Mouse (Mus musculus) neural tube, embryonic 12.5 days (tissue): ENCODE results near the gene Mrfap1. TPM values are rescaled to one million over a fixed set of nuclear protein-coding genes. Genes with fewer than 3 reads are reported as not detected.
"Not testable (repeated sequence)": the region's sequence is repeated elsewhere in the genome, so short reads cannot be mapped to it uniquely, and the experiment has no call there.

Experiments used
- ATAC-seq: fragments of 200-750 bp; cut with Nextera tagmentation; 2 replicates; pipeline ENCODE4 v1.8.0; 2017; ENCODE audit warnings: low read depth, mild to moderate bottlenecking, moderate TSS enrichment, moderate library complexity; ENCODE audit not compliant: low FRiP score
- H3K27ac ChIP-seq: fragments of 300-500 bp; sonication (generic); 2 replicates; pipeline ENCODE4 v1.5.1; 2016
- H3K27me3 ChIP-seq: fragments of 300-500 bp; sonication (generic); replicated peaks from 2 replicates; pipeline ENCODE4 v1.6.1; 2016; ENCODE audit warnings: mild to moderate bottlenecking
- H3K36me3 ChIP-seq: fragments of 300-500 bp; sonication (generic); 2 replicates; pipeline ENCODE4 v1.6.1; 2016; ENCODE audit warnings: mild to moderate bottlenecking
- H3K4me1 ChIP-seq: fragments of 300-500 bp; sonication (generic); 2 replicates; pipeline ENCODE4 v1.6.1; 2016
- H3K4me2 ChIP-seq: fragments of 300-500 bp; sonication (generic); replicated peaks from 2 replicates; pipeline ENCODE4 v1.6.1; 2016; ENCODE audit warnings: mild to moderate bottlenecking
- H3K4me3 ChIP-seq: fragments of 300-500 bp; sonication (generic); 2 replicates; pipeline ENCODE4 v1.5.1; 2016
- H3K9ac ChIP-seq: fragments of 300-500 bp; sonication (generic); 2 replicates; pipeline ENCODE4 v1.6.1; 2016; ENCODE audit warnings: mild to moderate bottlenecking
- H3K9me3 ChIP-seq: fragments of 300-500 bp; sonication (generic); 2 replicates; pipeline ENCODE4 v1.6.1; 2016; ENCODE audit warnings: mild to moderate bottlenecking
- WGBS: fragments of 180-500 bp; shearing (Covaris S2); methylation state at CpG from one replicate; pipeline ENCODE4 v1.1.7; 2016; 5-methylcytosine and 5-hydroxymethylcytosine counted together
- polyA plus RNA-seq: library from polyadenylated mRNA; unstranded; fragments of >200 nt; fragmentation: Nextera tagmentation; extraction: Ambion mirVana; gene quantifications from 2 replicates; pipeline ENCODE4 v1.2.1, GENCODE M21; 2016

Gene Mrfap1
- polyA plus RNA-seq: 472 and 501 TPM in 2 replicates

DNA sequence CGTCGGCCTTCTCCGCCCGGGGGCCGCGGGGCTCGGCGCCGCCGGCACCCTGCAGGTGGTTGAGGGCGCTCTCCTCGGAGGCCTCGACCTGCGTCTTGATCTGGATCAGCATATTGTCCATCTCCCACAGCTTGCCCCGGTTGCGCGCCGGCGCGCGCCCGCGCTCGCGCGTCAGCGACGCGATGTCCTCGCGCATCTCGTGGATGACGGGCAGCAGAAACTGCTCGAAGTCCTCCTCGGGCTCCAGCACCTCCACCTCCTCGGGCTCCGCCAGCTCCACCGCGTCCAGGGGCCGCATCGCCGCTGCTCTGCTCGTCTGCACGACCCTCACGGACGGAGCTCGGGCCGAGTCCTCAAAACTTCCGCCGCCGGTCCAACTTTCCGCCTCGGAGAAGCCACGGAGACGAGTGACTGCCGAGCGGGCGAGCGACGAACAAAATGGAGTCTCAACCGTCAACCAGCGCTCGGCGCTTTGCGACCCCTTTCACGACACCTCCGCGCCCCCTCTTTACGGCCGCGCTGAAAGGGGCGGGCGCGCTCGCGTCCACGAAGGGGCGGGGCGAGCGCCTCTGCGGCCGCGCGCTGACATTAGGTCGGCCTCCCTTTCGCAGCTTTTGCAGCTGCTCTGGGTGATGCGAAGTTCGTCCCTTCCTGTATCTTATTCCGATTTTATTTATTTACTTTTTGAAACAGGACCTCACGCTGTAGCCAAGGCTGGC, at the start of gene Mrfap1:
Gene Mrfap1 (minus strand): TSS at position 477 of the 719 bp plus-strand sequence.
- Histone ChIP-seq H3K4me2 (peak within 1 kb of the TSS; percentile 57), H3K9ac (peak within 1 kb of the TSS; percentile 82), H3K4me1 (peaks cover 13% of the 10 kb centered on the region; the same call in 1 of the 2 replicates), H3K36me3 (peaks cover 12% of the 10 kb centered on the region), H3K27ac (peak within 1 kb of the TSS; percentile 83; the same call in 1 of the 2 replicates), H3K4me3 (peak within 1 kb of the TSS; percentile 69)
- ATAC-seq: peak; percentile 76
- under 1% methylated on average over 90 of the region's 90 CpGs for WGBS
- not testable (repeated sequence) for H3K9me3 ChIP-seq, H3K27me3 ChIP-seq

DNA sequence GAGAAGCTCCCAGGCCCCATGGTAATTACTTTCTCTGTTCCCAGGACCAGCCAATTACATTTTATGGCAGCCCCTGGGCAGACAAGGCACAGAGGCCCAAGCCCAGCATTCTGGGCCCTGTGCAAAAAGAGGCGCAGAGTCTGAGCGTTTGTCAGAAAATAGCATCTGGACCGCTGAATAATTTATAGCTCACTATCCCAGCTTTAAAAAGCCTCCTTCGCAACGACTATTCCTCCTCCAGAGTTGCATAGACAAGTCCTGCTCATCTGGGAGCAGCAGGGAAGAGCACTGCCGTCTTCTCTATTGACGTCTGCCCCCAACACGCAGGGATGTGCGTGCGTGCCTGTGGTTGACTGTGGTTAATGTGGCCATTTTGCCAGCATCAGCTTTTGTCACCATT, 47.9 kb upstream of the Mrfap1 start:
- Histone ChIP-seq H3K27ac (peak overlapping the region; percentile 42; the same call in 1 of the 2 replicates), H3K4me2 (no peak overlapping the region), H3K4me1 (peaks cover 5% of the 10 kb centered on the region; the same call in 1 of the 2 replicates), H3K9ac (no peak overlapping the region), H3K4me3 (no peak overlapping the region), H3K9me3 (no peaks in the 10 kb centered on the region), H3K27me3 (no peaks in the 10 kb centered on the region), H3K36me3 (no peaks in the 10 kb centered on the region)
- ATAC-seq: peak; percentile 78
- WGBS: 31% methylated on average over 10 of the region's 10 CpGs

DNA sequence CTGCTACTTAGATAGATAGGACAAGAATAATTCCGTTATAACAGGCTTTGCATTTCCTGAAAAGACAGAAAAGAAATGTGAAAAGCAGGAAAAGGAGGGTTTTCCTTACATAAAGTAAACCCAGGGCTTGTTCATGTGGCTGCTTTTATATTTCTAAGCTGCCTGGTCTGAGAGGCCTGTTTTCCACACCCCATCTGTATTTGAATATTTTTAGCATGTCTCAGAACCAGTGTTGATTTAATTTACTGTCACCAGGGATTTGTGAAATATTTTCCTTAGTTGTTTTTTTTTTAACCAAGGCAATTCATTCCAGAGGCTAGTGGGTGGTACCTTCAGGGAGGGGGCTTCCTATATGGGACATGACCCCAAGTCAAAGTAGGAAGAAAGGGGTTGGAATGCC, 45.1 kb upstream of the Mrfap1 start:
- ATAC-seq: no peak
- peaks cover 5% of the 10 kb centered on the region; the same call in 1 of the 2 replicates for H3K4me1 ChIP-seq

DNA sequence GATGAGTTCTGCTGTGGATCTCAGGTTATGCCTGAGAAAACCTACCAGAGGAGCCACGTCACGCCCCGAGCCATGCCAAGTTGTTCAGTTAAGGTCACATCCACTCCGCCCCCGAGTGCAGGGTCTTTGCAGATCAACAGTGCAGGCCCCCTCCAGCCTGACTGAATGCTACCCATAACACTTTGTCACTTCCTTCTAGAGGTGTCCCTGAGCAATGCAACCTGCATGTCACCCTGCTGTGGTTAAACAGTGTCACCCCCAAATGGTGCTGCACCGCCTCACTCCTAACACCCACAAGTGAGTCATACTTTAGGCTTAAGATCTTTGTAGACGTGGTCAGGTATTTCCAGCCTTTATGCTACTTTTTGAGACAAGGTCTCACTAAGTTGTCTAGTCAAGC, 43.5 kb upstream of the Mrfap1 start:
- peaks cover 5% of the 10 kb centered on the region; the same call in 1 of the 2 replicates for H3K4me1 ChIP-seq
- no peaks in the 10 kb centered on the region for H3K27me3 ChIP-seq
- no peak for ATAC-seq
- no peaks in the 10 kb centered on the region for H3K9me3 ChIP-seq
- H3K9ac ChIP-seq: no peak overlapping the region
- H3K27ac ChIP-seq: no peak overlapping the region
- no peak overlapping the region for H3K4me2 ChIP-seq
- no peaks in the 10 kb centered on the region for H3K36me3 ChIP-seq
- WGBS: 88% methylated on average over 7 of the region's 7 CpGs
- no peak overlapping the region for H3K4me3 ChIP-seq

More for the DNA sequence above, 45.1 kb upstream of the Mrfap1 start:
- 71% methylated on average over 1 of the region's 1 CpGs for WGBS
- Histone ChIP-seq H3K4me3 (no peak overlapping the region), H3K4me2 (no peak overlapping the region), H3K9ac (no peak overlapping the region), H3K27ac (no peak overlapping the region), H3K27me3 (no peaks in the 10 kb centered on the region), H3K9me3 (no peaks in the 10 kb centered on the region), H3K36me3 (no peaks in the 10 kb centered on the region)

DNA sequence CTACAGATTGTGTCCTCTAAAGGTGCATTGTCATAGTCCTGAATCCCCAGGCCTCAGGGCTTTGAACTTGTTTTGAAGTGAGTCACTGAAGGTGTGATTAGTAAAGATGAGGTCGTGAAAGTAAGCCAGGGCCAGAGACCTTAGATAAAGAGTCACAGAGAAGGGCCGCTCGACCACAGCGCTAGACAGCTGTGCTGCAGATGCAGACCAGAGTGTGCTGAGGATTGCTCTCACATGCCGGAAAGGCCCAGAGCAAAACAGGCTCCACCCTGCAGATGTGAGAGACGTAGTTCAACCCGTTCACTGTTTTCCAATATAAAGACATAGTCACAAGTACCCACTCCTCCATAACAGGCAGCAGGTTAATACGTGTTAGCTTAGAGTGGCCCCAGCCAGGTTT, 43.0 kb upstream of the Mrfap1 start:
- Histone ChIP-seq H3K4me2 (no peak overlapping the region), H3K27ac (no peak overlapping the region), H3K9ac (no peak overlapping the region), H3K4me3 (no peak overlapping the region), H3K27me3 (no peaks in the 10 kb centered on the region), H3K4me1 (peaks cover 5% of the 10 kb centered on the region; the same call in 1 of the 2 replicates), H3K36me3 (no peaks in the 10 kb centered on the region), H3K9me3 (no peaks in the 10 kb centered on the region)
- ATAC-seq: no peak
- 77% methylated on average over 8 of the region's 8 CpGs for WGBS

DNA sequence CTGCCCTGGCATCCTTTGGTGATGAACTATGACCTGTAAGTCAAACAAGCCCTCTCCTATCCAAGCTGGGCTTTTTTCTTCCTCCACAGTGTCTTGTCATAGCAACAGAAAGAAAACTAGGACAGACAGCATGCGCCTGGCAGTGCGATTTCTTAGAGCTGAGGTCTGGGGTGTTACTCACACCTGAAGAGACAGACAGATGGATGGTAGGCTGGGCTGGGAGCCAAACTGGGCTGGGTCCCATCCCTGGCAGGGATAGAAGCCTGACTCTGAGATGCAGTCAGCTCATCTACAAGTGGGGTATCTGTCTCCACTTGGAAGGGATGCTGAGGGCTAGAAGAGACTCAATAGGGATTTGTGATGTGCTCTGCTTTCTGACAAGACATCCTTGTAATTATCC, 42.5 kb upstream of the Mrfap1 start:
- no peak for ATAC-seq
- WGBS: 93% methylated on average over 2 of the region's 2 CpGs
- Histone ChIP-seq H3K4me3 (no peak overlapping the region), H3K27ac (no peak overlapping the region), H3K4me2 (no peak overlapping the region), H3K27me3 (no peaks in the 10 kb centered on the region), H3K9me3 (no peaks in the 10 kb centered on the region), H3K9ac (no peak overlapping the region), H3K36me3 (no peaks in the 10 kb centered on the region), H3K4me1 (peaks cover under 1% of the 10 kb centered on the region; the same call in 1 of the 2 replicates)

DNA sequence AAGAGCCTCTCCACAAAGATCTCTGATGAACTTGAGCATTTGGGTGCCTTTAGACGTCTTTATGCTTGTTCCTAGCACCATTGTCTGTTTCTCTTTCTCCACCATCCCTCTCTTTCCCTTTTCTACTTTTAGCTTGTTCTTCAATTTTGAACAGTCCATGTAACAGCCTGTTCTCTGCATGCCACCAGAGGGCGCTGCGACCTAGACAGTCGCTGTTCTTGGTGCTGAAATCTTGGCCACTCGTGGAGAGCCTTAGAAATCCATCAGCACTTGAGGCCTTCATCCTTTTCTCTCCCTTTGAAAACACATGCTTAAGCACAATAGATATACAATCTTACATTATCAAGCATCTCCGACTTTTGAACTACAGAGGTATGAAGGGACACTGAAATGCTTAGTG, 39.4 kb upstream of the Mrfap1 start:
- no peak for ATAC-seq
- Histone ChIP-seq H3K4me1 (0 out of 2 replicates have a peak, but pooled peaks cover 2% of the 10 kb centered on the region), H3K4me2 (no peak overlapping the region), H3K9ac (no peak overlapping the region), H3K4me3 (no peak overlapping the region), H3K9me3 (no peaks in the 10 kb centered on the region), H3K27ac (no peak overlapping the region), H3K27me3 (no peaks in the 10 kb centered on the region), H3K36me3 (no peaks in the 10 kb centered on the region)
- 6% methylated on average over 6 of the region's 6 CpGs for whole genome bisulfite sequencing

DNA sequence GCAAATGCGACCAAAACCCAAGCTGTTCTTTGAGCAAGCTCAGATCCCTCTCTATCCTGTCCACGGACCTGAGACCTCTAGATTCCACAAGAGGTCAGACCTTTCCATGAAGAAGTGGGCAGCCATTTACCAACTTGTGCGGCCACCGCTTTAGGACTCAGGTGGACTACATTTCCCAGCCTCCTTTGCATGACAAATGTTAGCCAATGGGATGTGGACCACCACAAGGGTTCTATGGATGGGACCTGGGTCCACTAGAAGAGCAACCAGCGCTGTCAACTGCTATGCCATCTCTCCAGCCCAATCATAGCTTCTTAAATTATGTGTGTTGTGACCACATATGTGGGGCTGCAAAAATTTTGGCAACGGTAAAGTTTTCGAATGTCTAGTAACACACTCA, 34.7 kb upstream of the Mrfap1 start:
- Histone ChIP-seq H3K9me3 (no peaks in the 10 kb centered on the region), H3K9ac (no peak overlapping the region), H3K4me2 (peak overlapping the region; percentile 88), H3K27me3 (no peaks in the 10 kb centered on the region), H3K27ac (no peak overlapping the region), H3K4me3 (no peak overlapping the region), H3K4me1 (peaks cover 14% of the 10 kb centered on the region), H3K36me3 (peaks cover 4% of the 10 kb centered on the region; the same call in 1 of the 2 replicates)
- WGBS: 64% methylated on average over 7 of the region's 7 CpGs
- ATAC-seq: peak; percentile 28; the same call in 1 of the 2 replicates

DNA sequence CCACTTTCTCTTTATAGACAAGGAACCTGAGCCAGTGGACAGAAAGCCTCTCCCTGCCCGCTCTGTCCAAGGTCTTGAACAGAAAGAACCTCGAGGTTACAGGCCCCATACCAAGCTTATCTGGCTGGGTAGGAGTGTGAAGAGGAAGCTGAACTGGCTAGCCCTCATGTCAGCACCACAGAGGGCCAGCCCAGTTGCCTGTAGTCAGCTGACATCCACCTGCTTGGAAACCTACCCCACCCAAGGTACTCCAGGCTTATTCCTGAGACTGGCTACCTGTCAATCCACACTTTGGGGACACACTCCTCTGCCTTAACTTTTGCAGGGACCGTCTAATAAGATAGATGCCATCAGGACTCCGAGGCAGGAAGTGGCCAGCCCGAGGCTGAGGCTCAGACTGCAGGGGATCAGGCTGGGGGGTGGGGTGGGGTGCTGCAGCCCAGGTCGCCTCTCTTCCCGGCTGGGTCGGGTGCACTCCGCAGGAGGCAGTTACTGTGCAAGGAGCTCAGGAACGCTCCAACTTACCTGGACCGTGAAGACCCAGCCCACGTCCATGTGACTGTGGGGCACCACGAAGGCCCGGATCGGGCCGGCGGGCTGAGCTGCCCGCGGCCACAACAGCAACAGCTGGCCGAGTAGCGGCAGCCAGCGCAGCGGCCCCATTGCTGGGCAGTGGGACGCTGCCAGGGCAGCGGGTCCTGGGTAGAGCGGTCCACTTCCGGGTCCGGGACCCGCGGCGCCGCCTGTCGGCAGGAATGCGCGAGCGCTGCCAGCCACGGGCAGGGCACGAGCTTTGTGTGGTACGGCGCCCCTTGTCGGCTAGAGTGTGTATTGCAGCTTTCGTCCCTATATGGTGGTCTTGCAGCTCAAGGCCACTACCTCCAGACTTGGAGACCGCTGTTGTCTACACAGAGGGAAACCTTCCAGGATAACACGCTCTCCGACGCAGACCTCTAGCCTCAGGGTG, 33.6 kb upstream of the Mrfap1 start, which contains the start of gene Man2b2:
Gene Man2b2 (minus strand): TSS at position 741 of the 967 bp plus-strand sequence.
- no peak within 1 kb of the TSS for H3K27ac ChIP-seq
- peak within 1 kb of the TSS; percentile 88 for H3K4me2 ChIP-seq
- H3K4me3 ChIP-seq: peak within 1 kb of the TSS; percentile 54
- 5% methylated on average over 46 of the region's 46 CpGs for WGBS
- no peaks in the 10 kb centered on the region for H3K27me3 ChIP-seq
- H3K9ac ChIP-seq: peak within 1 kb of the TSS; percentile 65
- no peaks in the 10 kb centered on the region for H3K9me3 ChIP-seq
- peaks cover 8% of the 10 kb centered on the region; the same call in 1 of the 2 replicates for H3K36me3 ChIP-seq
- H3K4me1 ChIP-seq: peaks cover 14% of the 10 kb centered on the region
- peak; percentile 82 for ATAC-seq

DNA sequence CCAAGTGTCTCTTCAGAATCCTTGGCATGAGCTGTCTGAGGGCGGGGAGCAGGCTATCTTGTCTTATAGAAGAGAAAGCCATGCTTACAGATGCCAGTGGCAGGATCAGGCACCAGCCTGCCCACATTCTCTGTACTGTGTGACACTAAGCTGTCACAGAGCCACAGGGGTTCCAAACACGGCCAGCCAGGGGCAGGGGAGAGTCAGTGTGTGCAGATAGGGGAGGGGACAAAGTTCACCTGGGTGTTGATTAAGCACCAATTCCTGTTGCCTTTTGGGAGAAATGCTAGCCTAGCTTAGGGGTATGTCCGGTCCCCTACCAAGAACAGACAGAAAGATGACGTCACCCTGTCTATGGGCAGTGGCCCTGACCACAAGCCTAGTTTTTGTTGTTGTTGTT, 32.5 kb upstream of the Mrfap1 start:
- no peaks in the 10 kb centered on the region for H3K27me3 ChIP-seq
- no peaks in the 10 kb centered on the region for H3K9me3 ChIP-seq
- H3K4me2 ChIP-seq: no peak overlapping the region
- ATAC-seq: no peak
- H3K27ac ChIP-seq: no peak overlapping the region
- H3K4me3 ChIP-seq: no peak overlapping the region
- peaks cover 10% of the 10 kb centered on the region; the same call in 1 of the 2 replicates for H3K36me3 ChIP-seq
- peaks cover 14% of the 10 kb centered on the region for H3K4me1 ChIP-seq
- WGBS: 81% methylated on average over 4 of the region's 4 CpGs
- no peak overlapping the region for H3K9ac ChIP-seq

DNA sequence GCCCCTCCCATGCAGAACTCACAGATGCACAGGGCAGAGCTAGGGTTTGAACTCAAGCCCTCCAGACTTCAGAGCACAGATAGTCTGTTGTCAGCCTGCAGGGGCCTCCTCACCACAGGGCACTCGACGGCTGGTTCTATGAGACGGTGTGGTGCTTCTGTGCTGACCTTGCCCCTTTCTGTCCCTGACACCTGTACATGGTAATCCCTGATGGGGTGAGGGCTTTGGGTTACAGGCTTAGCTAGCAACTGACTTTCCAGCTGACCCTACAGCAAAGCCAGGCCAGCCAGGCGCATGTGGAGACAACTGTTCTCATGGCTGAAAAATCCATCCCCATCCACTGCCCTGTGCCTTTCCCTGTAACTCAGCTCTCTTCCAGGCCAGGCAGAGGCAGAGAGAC, 26.3 kb upstream of the Mrfap1 start:
- H3K4me1 ChIP-seq: no peaks in the 10 kb centered on the region
- no peak overlapping the region for H3K27ac ChIP-seq
- no peak overlapping the region for H3K4me3 ChIP-seq
- no peaks in the 10 kb centered on the region for H3K27me3 ChIP-seq
- H3K9ac ChIP-seq: no peak overlapping the region
- no peak for ATAC-seq
- peaks cover 25% of the 10 kb centered on the region; the same call in 1 of the 2 replicates for H3K36me3 ChIP-seq
- no peaks in the 10 kb centered on the region for H3K9me3 ChIP-seq
- 92% methylated on average over 4 of the region's 4 CpGs for WGBS
- H3K4me2 ChIP-seq: no peak overlapping the region

DNA sequence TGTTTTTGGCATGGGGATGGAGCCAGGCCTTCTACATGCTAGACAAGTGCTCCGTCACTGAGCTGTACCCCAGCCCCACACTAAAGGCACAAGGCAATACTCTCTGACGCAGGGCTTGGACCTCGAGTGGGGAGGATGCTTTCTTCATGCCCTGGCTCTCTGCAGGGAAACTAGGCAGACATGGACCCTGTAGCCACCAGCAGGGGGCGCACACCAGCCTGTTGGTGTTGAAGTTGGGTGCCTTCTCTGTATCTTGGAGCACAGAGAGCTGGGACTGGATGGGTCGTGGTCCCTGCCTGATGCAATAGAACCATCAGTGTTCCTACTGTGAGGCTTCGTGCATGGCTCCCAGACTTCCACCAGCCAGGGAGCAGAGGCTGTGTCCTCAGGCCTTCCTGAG, 23.6 kb upstream of the Mrfap1 start:
- ATAC-seq: no peak
- 48% methylated on average over 6 of the region's 6 CpGs for WGBS
- H3K36me3 ChIP-seq: peaks cover 32% of the 10 kb centered on the region; the same call in 1 of the 2 replicates

More for the DNA sequence above, 23.6 kb upstream of the Mrfap1 start:
- no peak overlapping the region for H3K27ac ChIP-seq
- no peaks in the 10 kb centered on the region for H3K27me3 ChIP-seq
- H3K9me3 ChIP-seq: no peaks in the 10 kb centered on the region
- no peak overlapping the region for H3K9ac ChIP-seq
- H3K4me2 ChIP-seq: no peak overlapping the region
- H3K4me3 ChIP-seq: no peak overlapping the region
- no peaks in the 10 kb centered on the region for H3K4me1 ChIP-seq
